Mouse (Mus musculus): ENCODE data around the gene Entpd6.

GRCm38 (mm10) chr2:150818742-150819141 lies 69.9 kb downstream of the Entpd6 start:
- TF ChIP-seq CTCF (IDR thresholded peaks at IDR 0.05; ENCODE audit: low read depth, low read length), result no peak
- TF ChIP-seq GATA1 (IDR thresholded peaks at IDR 0.05; ENCODE audit: borderline replicate concordance, low read length), result no peak
- TF ChIP-seq POLR2AphosphoS5 (IDR thresholded peaks at IDR 0.05; ENCODE audit: insufficient replicate concordance, low read depth, low read length), result no peak

All from G1E (cell line).